Mouse (Mus musculus) limb, embryonic 13.5 days (tissue): ENCODE measurements at regions not wholly inside any gene's neighbourhood (a gene's known extent, or its start where the extent isn't known, plus 50 kb on each side); places are given as distances from the start of the nearest gene placed in this dataset.
A peak's percentile ranks its signal among the peaks of the same experiment; 100 is the strongest.

Experiments used
- ATAC-seq: fragments of 200-750 bp; cut with Nextera tagmentation; 2 replicates; pipeline ENCODE4 v1.8.0; 2017; ENCODE audit warnings: low read depth, moderate number of reproducible peaks, moderate TSS enrichment; ENCODE audit not compliant: low FRiP score
- H3K27ac ChIP-seq: fragments of 300-500 bp; sonication (generic); 2 replicates; pipeline ENCODE4 v1.5.1; 2015; ENCODE audit warnings: inconsistent platforms, mild to moderate bottlenecking, moderate library complexity
- H3K27me3 ChIP-seq: fragments of 300-500 bp; sonication (generic); 2 replicates; pipeline ENCODE4 v1.6.1; 2015; ENCODE audit warnings: mild to moderate bottlenecking, inconsistent platforms
- H3K36me3 ChIP-seq: fragments of 300-500 bp; sonication (generic); 2 replicates; pipeline ENCODE4 v1.6.1; 2015; ENCODE audit warnings: inconsistent platforms, mild to moderate bottlenecking, moderate library complexity
- H3K4me1 ChIP-seq: fragments of 300-500 bp; sonication (generic); 2 replicates; pipeline ENCODE4 v1.6.1; 2015; ENCODE audit warnings: inconsistent platforms
- H3K4me2 ChIP-seq: fragments of 300-500 bp; sonication (generic); replicated peaks from 2 replicates; pipeline ENCODE4 v1.6.1; 2015; ENCODE audit warnings: inconsistent platforms, mild to moderate bottlenecking, moderate library complexity
- H3K4me3 ChIP-seq: fragments of 300-500 bp; sonication (generic); 2 replicates; pipeline ENCODE4 v1.5.1; 2015; ENCODE audit warnings: moderate library complexity, mild to moderate bottlenecking, inconsistent platforms
- H3K9ac ChIP-seq: fragments of 300-500 bp; sonication (generic); 2 replicates; pipeline ENCODE4 v1.6.1; 2015; ENCODE audit warnings: mild to moderate bottlenecking, inconsistent platforms
- H3K9me3 ChIP-seq: fragments of 300-500 bp; sonication (generic); 2 replicates; pipeline ENCODE4 v1.6.1; 2016; ENCODE audit warnings: inconsistent platforms
- WGBS: fragments of 180-500 bp; shearing (Covaris S2); methylation state at CpG from one replicate; pipeline ENCODE4 v1.1.7; 2015; 5-methylcytosine and 5-hydroxymethylcytosine counted together

GRCm38 (mm10) chr13:28571716-28572115 is 314.4 kb downstream of the Gm11361 start:
- ATAC-seq: no peak
- no peak overlapping the region for H3K9ac ChIP-seq
- H3K4me2 ChIP-seq: no peak overlapping the region
- no peaks in the 10 kb centered on the region for H3K27me3 ChIP-seq
- 88% methylated on average over 5 of the region's 5 CpGs for WGBS
- peaks cover 21% of the 10 kb centered on the region for H3K4me1 ChIP-seq
- no peaks in the 10 kb centered on the region for H3K36me3 ChIP-seq
- no peak overlapping the region for H3K4me3 ChIP-seq
- H3K27ac ChIP-seq: no peak overlapping the region
- H3K9me3 ChIP-seq: no peaks in the 10 kb centered on the region

- no peaks in the 10 kb centered on the region for H3K27me3 ChIP-seq
Observed at GRCm38 (mm10) chr13:28563585-28563984, 306.3 kb downstream of the Gm11361 start.

GRCm38 (mm10) chr13:28560081-28560480 is 302.8 kb downstream of the Gm11361 start:
- H3K27me3 ChIP-seq: no peaks in the 10 kb centered on the region
- no peak overlapping the region for H3K27ac ChIP-seq
- no peaks in the 10 kb centered on the region for H3K9me3 ChIP-seq
- H3K4me1 ChIP-seq: peaks cover 20% of the 10 kb centered on the region
- H3K36me3 ChIP-seq: peaks cover 14% of the 10 kb centered on the region
- H3K4me3 ChIP-seq: no peak overlapping the region
- 89% methylated on average over 2 of the region's 2 CpGs for WGBS
- ATAC-seq: no peak
- no peak overlapping the region for H3K9ac ChIP-seq
- no peak overlapping the region for H3K4me2 ChIP-seq

More at GRCm38 (mm10) chr13:28563585-28563984, 306.3 kb downstream of the Gm11361 start:
- no peak overlapping the region for H3K27ac ChIP-seq
- no peak overlapping the region for H3K4me3 ChIP-seq
- no peak overlapping the region for H3K4me2 ChIP-seq
- 91% methylated on average over 2 of the region's 2 CpGs for WGBS
- H3K9me3 ChIP-seq: no peaks in the 10 kb centered on the region
- no peak overlapping the region for H3K9ac ChIP-seq
- no peak for ATAC-seq
- H3K36me3 ChIP-seq: peaks cover 12% of the 10 kb centered on the region
- H3K4me1 ChIP-seq: no peaks in the 10 kb centered on the region

- 58% methylated on average over 4 of the region's 4 CpGs for WGBS
- H3K36me3 ChIP-seq: peaks cover 8% of the 10 kb centered on the region; the same call in 1 of the 2 replicates
- H3K4me3 ChIP-seq: no peak overlapping the region
- peak overlapping the region; percentile 39; the same call in 1 of the 2 replicates for H3K27ac ChIP-seq
- peaks cover 50% of the 10 kb centered on the region for H3K4me1 ChIP-seq
- H3K9ac ChIP-seq: no peak overlapping the region
- no peak for ATAC-seq
- H3K27me3 ChIP-seq: no peaks in the 10 kb centered on the region
- H3K4me2 ChIP-seq: no peak overlapping the region
- no peaks in the 10 kb centered on the region for H3K9me3 ChIP-seq
Observed at GRCm38 (mm10) chr13:28557032-28557570, 299.8 kb downstream of the Gm11361 start.

GRCm38 (mm10) chr13:28556385-28556938 is 299.1 kb downstream of the Gm11361 start:
- H3K27me3 ChIP-seq: no peaks in the 10 kb centered on the region
- no peak for ATAC-seq
- H3K9ac ChIP-seq: no peak overlapping the region
- no peak overlapping the region for H3K4me2 ChIP-seq
- no peaks in the 10 kb centered on the region for H3K9me3 ChIP-seq
- peaks cover 8% of the 10 kb centered on the region; the same call in 1 of the 2 replicates for H3K36me3 ChIP-seq
- 25% methylated on average over 5 of the region's 5 CpGs for WGBS
- peaks cover 55% of the 10 kb centered on the region for H3K4me1 ChIP-seq
- peak overlapping the region; percentile 39; the same call in 1 of the 2 replicates for H3K27ac ChIP-seq
- H3K4me3 ChIP-seq: no peak overlapping the region

GRCm38 (mm10) chr13:28554143-28554830 is 297.0 kb downstream of the Gm11361 start:
- Histone ChIP-seq H3K4me1 (peaks cover 57% of the 10 kb centered on the region), H3K9me3 (no peaks in the 10 kb centered on the region), H3K27ac (peak overlapping the region; percentile 89), H3K36me3 (peaks cover 3% of the 10 kb centered on the region; the same call in 1 of the 2 replicates), H3K9ac (no peak overlapping the region), H3K4me3 (no peak overlapping the region), H3K27me3 (no peaks in the 10 kb centered on the region), H3K4me2 (peak overlapping the region; percentile 47)
- ATAC-seq: peak; percentile 76; the same call in 1 of the 2 replicates
- WGBS: 30% methylated on average over 12 of the region's 12 CpGs

GRCm38 (mm10) chr13:28552974-28553750 is 295.8 kb downstream of the Gm11361 start:
- 20% methylated on average over 10 of the region's 10 CpGs for WGBS
- Histone ChIP-seq H3K4me1 (peaks cover 57% of the 10 kb centered on the region), H3K4me3 (no peak overlapping the region), H3K9me3 (no peaks in the 10 kb centered on the region), H3K9ac (no peak overlapping the region), H3K27ac (peak overlapping the region; percentile 89), H3K36me3 (peaks cover 3% of the 10 kb centered on the region; the same call in 1 of the 2 replicates), H3K27me3 (no peaks in the 10 kb centered on the region), H3K4me2 (peak overlapping the region; percentile 47)
- peak; percentile 53 for ATAC-seq

GRCm38 (mm10) chr13:28551555-28551954 is 294.2 kb downstream of the Gm11361 start:
- no peak overlapping the region for H3K4me2 ChIP-seq
- H3K9me3 ChIP-seq: no peaks in the 10 kb centered on the region
- H3K9ac ChIP-seq: no peak overlapping the region
- 44% methylated on average over 6 of the region's 6 CpGs for WGBS
- H3K27me3 ChIP-seq: no peaks in the 10 kb centered on the region
- H3K36me3 ChIP-seq: peaks cover 5% of the 10 kb centered on the region; the same call in 1 of the 2 replicates
- H3K4me3 ChIP-seq: no peak overlapping the region
- peaks cover 49% of the 10 kb centered on the region for H3K4me1 ChIP-seq
- H3K27ac ChIP-seq: no peak overlapping the region
- ATAC-seq: no peak

GRCm38 (mm10) chr13:28545797-28546196 is 288.5 kb downstream of the Gm11361 start:
- no peak for ATAC-seq
- Histone ChIP-seq H3K9me3 (no peaks in the 10 kb centered on the region), H3K4me1 (peaks cover 20% of the 10 kb centered on the region), H3K27me3 (no peaks in the 10 kb centered on the region), H3K9ac (no peak overlapping the region), H3K36me3 (peaks cover 12% of the 10 kb centered on the region), H3K4me2 (no peak overlapping the region), H3K27ac (peak overlapping the region; percentile 1; the same call in 1 of the 2 replicates), H3K4me3 (no peak overlapping the region)
- WGBS: 94% methylated on average over 1 of the region's 1 CpGs

GRCm38 (mm10) chr13:28545337-28545736 is 288.0 kb downstream of the Gm11361 start:
- Histone ChIP-seq H3K9me3 (no peaks in the 10 kb centered on the region), H3K27ac (peak overlapping the region; percentile 1; the same call in 1 of the 2 replicates), H3K27me3 (no peaks in the 10 kb centered on the region), H3K4me1 (peaks cover 20% of the 10 kb centered on the region), H3K36me3 (peaks cover 12% of the 10 kb centered on the region), H3K4me2 (no peak overlapping the region), H3K9ac (peak overlapping the region; percentile 9; the same call in 1 of the 2 replicates), H3K4me3 (no peak overlapping the region)
- no peak for ATAC-seq
- WGBS: 31% methylated on average over 2 of the region's 2 CpGs

GRCm38 (mm10) chr13:28544819-28545180 is 287.5 kb downstream of the Gm11361 start:
- peaks cover 20% of the 10 kb centered on the region for H3K4me1 ChIP-seq
- 62% methylated on average over 2 of the region's 2 CpGs for WGBS
- H3K4me3 ChIP-seq: no peak overlapping the region
- no peaks in the 10 kb centered on the region for H3K27me3 ChIP-seq
- no peaks in the 10 kb centered on the region for H3K9me3 ChIP-seq
- no peak for ATAC-seq
- H3K4me2 ChIP-seq: peak overlapping the region; percentile 39; the same call in 1 of the 2 replicates
- no peak overlapping the region for H3K9ac ChIP-seq
- H3K27ac ChIP-seq: no peak overlapping the region; the same call in 1 of the 2 replicates
- peaks cover 12% of the 10 kb centered on the region for H3K36me3 ChIP-seq
